Mouse (Mus musculus) lung, adult 2 months (tissue): Measurements from ENCODE around the gene Slc22a5.

Experiments used
- CTCF ChIP-seq: fragments of 200-500 bp; IDR thresholded peaks from 2 replicates; pipeline ENCODE4 v1.5.1; 2011; ENCODE audit warnings: mild to moderate bottlenecking, low read length, control low read depth; ENCODE audit not compliant: insufficient read depth
- POLR2A ChIP-seq: fragments of 200-500 bp; IDR thresholded peaks from 2 replicates; pipeline ENCODE4 v1.6.1; 2011; ENCODE audit warnings: low read depth, mild to moderate bottlenecking, control low read depth, low read length, borderline replicate concordance; ENCODE audit errors: extremely low read depth

DNA sequence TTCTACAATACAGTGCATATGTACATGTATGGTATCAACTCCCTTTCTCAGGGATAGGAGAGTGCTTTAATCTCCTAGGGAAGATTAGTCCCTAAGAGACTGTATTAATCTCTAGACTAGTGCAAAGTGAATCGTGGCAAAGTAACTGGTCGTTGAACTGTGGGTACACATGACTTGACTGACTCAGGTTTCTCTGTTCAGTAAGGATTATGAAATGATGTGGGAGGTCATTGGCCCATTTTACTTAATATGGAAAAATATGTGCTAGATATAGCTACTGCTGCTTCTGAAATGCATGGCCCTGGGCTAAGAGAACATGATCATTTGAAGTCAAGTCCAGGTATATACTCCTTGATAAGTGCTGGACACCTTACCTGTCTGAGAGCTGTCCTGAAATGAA, 8.2 kb downstream of the Slc22a5 start:
- TF ChIP-seq CTCF: no peak
- TF ChIP-seq POLR2A: no peak
